Mouse (Mus musculus) Patski (cell line): ENCODE measurements around the gene Eftud2. TPM values are rescaled to one million over a fixed set of nuclear protein-coding genes. Genes with fewer than 3 reads are reported as not detected.

Experiments used
- ATAC-seq: fragments of 100-300 bp; one replicate; pipeline ENCODE4 v1.8.0; 2021
- CTCF ChIA-PET: fragments of 350-600 bp; sonication (Branson Sonifier 250); formaldehyde crosslinking; loops from one replicate; lab custom pipeline; 2022; ENCODE audit warnings: inconsistent platforms; lab: Charles Lee
- POLR2A ChIA-PET: fragments of 350-600 bp; sonication (Branson Sonifier 250); formaldehyde crosslinking; loops from one replicate; lab custom pipeline; 2022; ENCODE audit warnings: antibody characterized with exemption, inconsistent platforms; lab: Charles Lee
- DNase-seq: peaks from one replicate; pipeline ENCODE4 v3.0.0-alpha.2; 2011; ENCODE audit warnings: low read depth, low spot score
- H3K27me3 ChIP-seq: fragments of 371-371 bp; one replicate; pipeline ENCODE4 v1.5.1; 2021
- CTCF ChIP-seq: fragments of 100-300 bp; IDR thresholded peaks from one replicate; pipeline ENCODE4 v1.5.1; 2021
- in situ Hi-C: fragments of 300-500 bp; cut with MboI; formaldehyde crosslinking; loops from 3 replicates; pipeline ENCODE4 v1.11.1; 2018; ENCODE audit warnings: low pct_unique_long_range_greater_than_20kb, mixed read lengths
- polyA plus RNA-seq: library from polyadenylated mRNA; unstranded; gene quantifications from one replicate; pipeline ENCODE4 v1.2.3, GENCODE M21; 2021

The Eftud2 gene
- polyA plus RNA-seq, 1 experiment from 2014 or later = 120 TPM

- in situ Hi-C loops = no loop called here
- H3K27me3 ChIP-seq = no peaks in the 10 kb centered on the region
- peak; percentile 94 for TF ChIP-seq CTCF
- ChIA-PET POLR2A (no interaction called here), CTCF (interaction anchor here (0.9 to 3.4 kb wide), 10 partner anchors 9 to 154 kb away, joined by 3 to 30 read pairs (median 4); partner anchors contain the start of gene Kif18b)
- ATAC-seq = peak; percentile 41
- no peak for DNase-seq
Observed at GRCm38 (mm10) chr11:102900763-102901162, 20.0 kb upstream of the Eftud2 start, which contains the start of gene Gfap. Gfap (minus strand) TSS chr11:102900912.

- TF ChIP-seq CTCF = no peak
- ATAC-seq (no peak), DNase-seq (no peak)
- in situ Hi-C loops = loop anchor here (5.0 kb wide), 2 partner anchors 94 to 154 kb away; no protein-coding TSS in a partner anchor
- ChIA-PET POLR2A (interaction anchor here (0.6 to 0.7 kb wide), 2 partner anchors 9 to 32 kb away, joined by 3 to 4 read pairs; no protein-coding TSS in a partner anchor), CTCF (interaction anchor here (1.3 kb wide), 1 partner anchor 95 kb away, joined by 4 read pairs; no protein-coding TSS in a partner anchor)
- no peaks in the 10 kb centered on the region for H3K27me3 ChIP-seq
Observed at GRCm38 (mm10) chr11:102898408-102898807, 17.6 kb upstream of the Eftud2 start.

GRCm38 (mm10) chr11:102896641-102897040, 15.9 kb upstream of the Eftud2 start:
- ChIA-PET CTCF (interaction anchor here (1.1 kb wide), 1 partner anchor 158 kb away, joined by 3 read pairs; no protein-coding TSS in a partner anchor), POLR2A (no interaction called here)
- ATAC-seq (no peak), DNase-seq (no peak)
- no peak for TF ChIP-seq CTCF
- in situ Hi-C loops = loop anchor here (5.0 kb wide), 2 partner anchors 96 to 156 kb away; no protein-coding TSS in a partner anchor
- H3K27me3 ChIP-seq = no peaks in the 10 kb centered on the region

GRCm38 (mm10) chr11:102895779-102896178, 15.0 kb upstream of the Eftud2 start:
- CTCF ChIA-PET = interaction anchor here (1.1 to 1.6 kb wide), 2 partner anchors 97 to 159 kb away, joined by 3 to 4 read pairs; no protein-coding TSS in a partner anchor
- POLR2A ChIA-PET = no interaction called here
- ATAC-seq (no peak), DNase-seq (no peak)
- no peak for TF ChIP-seq CTCF
- H3K27me3 ChIP-seq = no peaks in the 10 kb centered on the region
- in situ Hi-C loops = loop anchor here (5.0 kb wide), 2 partner anchors 97 to 157 kb away; no protein-coding TSS in a partner anchor

- in situ Hi-C loops = loop anchor here (5.0 kb wide), 2 partner anchors 98 to 158 kb away; no protein-coding TSS in a partner anchor
- CTCF ChIA-PET = interaction anchor here (1.0 to 1.6 kb wide), 2 partner anchors 98 to 166 kb away, joined by 4 read pairs; no protein-coding TSS in a partner anchor
Observed at GRCm38 (mm10) chr11:102894716-102895115, 13.9 kb upstream of the Eftud2 start.

GRCm38 (mm10) chr11:102893015-102893651, 12.3 kb upstream of the Eftud2 start:
- DNase-seq (no peak), ATAC-seq (no peak)
- in situ Hi-C loops = no loop called here
- ChIA-PET POLR2A (no interaction called here), CTCF (no interaction called here)
- no peak for TF ChIP-seq CTCF
- no peaks in the 10 kb centered on the region for H3K27me3 ChIP-seq

More at GRCm38 (mm10) chr11:102894716-102895115, 13.9 kb upstream of the Eftud2 start:
- POLR2A ChIA-PET = no interaction called here
- no peak for TF ChIP-seq CTCF
- DNase-seq (no peak), ATAC-seq (no peak)
- no peaks in the 10 kb centered on the region for H3K27me3 ChIP-seq

GRCm38 (mm10) chr11:102890096-102890495, 9.3 kb upstream of the Eftud2 start:
- no peaks in the 10 kb centered on the region for H3K27me3 ChIP-seq
- TF ChIP-seq CTCF = no peak
- in situ Hi-C loops = no loop called here
- CTCF ChIA-PET = interaction anchor here (1.2 to 2.0 kb wide), 2 partner anchors 8 to 11 kb away, joined by 3 to 7 read pairs; partner anchors contain the start of genes Ccdc103 and Gfap
- DNase-seq (no peak), ATAC-seq (no peak)
- POLR2A ChIA-PET = interaction anchor here (0.8 kb wide), 1 partner anchor 9 kb away, joined by 3 read pairs; no protein-coding TSS in a partner anchor

GRCm38 (mm10) chr11:102888135-102888534, 7.3 kb upstream of the Eftud2 start:
- CTCF ChIA-PET = no interaction called here
- POLR2A ChIA-PET = no interaction called here
- no peak for TF ChIP-seq CTCF
- no peaks in the 10 kb centered on the region for H3K27me3 ChIP-seq
- DNase-seq = peak; percentile 75
- ATAC-seq = peak; percentile 78
- in situ Hi-C loops = no loop called here

GRCm38 (mm10) chr11:102887433-102887832, 6.6 kb upstream of the Eftud2 start:
- ATAC-seq (no peak), DNase-seq (no peak)
- TF ChIP-seq CTCF = no peak
- POLR2A ChIA-PET = no interaction called here
- CTCF ChIA-PET = interaction anchor here (0.8 kb wide), 1 partner anchor 10 kb away, joined by 3 read pairs; no protein-coding TSS in a partner anchor
- in situ Hi-C loops = no loop called here
- no peaks in the 10 kb centered on the region for H3K27me3 ChIP-seq

GRCm38 (mm10) chr11:102884616-102885219, 3.9 kb upstream of the Eftud2 start, which contains the start of gene Fam187a:
Fam187a (plus strand) TSS chr11:102885169.
- ATAC-seq = no peak
- H3K27me3 ChIP-seq = no peaks in the 10 kb centered on the region
- ChIA-PET CTCF (interaction anchor here (1.4 kb wide), 1 partner anchor 110 kb away, joined by 3 read pairs; no protein-coding TSS in a partner anchor), POLR2A (no interaction called here)
- in situ Hi-C loops = no loop called here
- no peak for TF ChIP-seq CTCF
- DNase-seq = no peak
